Mouse (Mus musculus) lung, postnatal 14 days (tissue): ENCODE results near the gene Topors.

ENCODE experiments used
- DNase-seq: peaks from one replicate; pipeline ENCODE4 v3.0.0; 2021

The Topors gene

GRCm38 (mm10) chr4:40244035-40244434 is 25.6 kb downstream of the Topors start:
- DNase-seq, result no peak

GRCm38 (mm10) chr4:40243006-40243405 is 26.6 kb downstream of the Topors start:
- no peak for DNase-seq

- no peak for DNase-seq
Measured at GRCm38 (mm10) chr4:40241928-40242327, 27.7 kb downstream of the Topors start.

GRCm38 (mm10) chr4:40240272-40240744 is 29.3 kb downstream of the Topors start:
- DNase-seq, result no peak

- DNase-seq, result peak; percentile 42
Measured at GRCm38 (mm10) chr4:40239409-40240271, 30.0 kb downstream of the Topors start, which contains the start of gene Ddx58. TSS of gene Ddx58 (minus strand) at chr4:40239828.

- DNase-seq, result peak; percentile 76
Measured at GRCm38 (mm10) chr4:40238483-40239408, 30.9 kb downstream of the Topors start.

GRCm38 (mm10) chr4:40236829-40237228 is 32.8 kb downstream of the Topors start:
- DNase-seq, result no peak

- no peak for DNase-seq
Measured at GRCm38 (mm10) chr4:40234256-40234655, 35.4 kb downstream of the Topors start.

GRCm38 (mm10) chr4:40233062-40233664 is 36.5 kb downstream of the Topors start:
- DNase-seq, result no peak

GRCm38 (mm10) chr4:40229723-40230122 is 39.9 kb downstream of the Topors start:
- DNase-seq, result no peak

GRCm38 (mm10) chr4:40227886-40228285 is 41.8 kb downstream of the Topors start:
- no peak for DNase-seq

GRCm38 (mm10) chr4:40227131-40227530 is 42.5 kb downstream of the Topors start:
- DNase-seq, result no peak

- DNase-seq, result no peak
Measured at GRCm38 (mm10) chr4:40226095-40226494, 43.6 kb downstream of the Topors start.

- DNase-seq, result no peak
Measured at GRCm38 (mm10) chr4:40221876-40222585, 47.6 kb downstream of the Topors start.

GRCm38 (mm10) chr4:40221004-40221760 is 48.5 kb downstream of the Topors start:
- no peak for DNase-seq

GRCm38 (mm10) chr4:40220437-40220836 is 49.2 kb downstream of the Topors start:
- no peak for DNase-seq

GRCm38 (mm10) chr4:40218382-40218781 is 51.3 kb downstream of the Topors start:
- DNase-seq, result peak; percentile 35

GRCm38 (mm10) chr4:40217910-40218309 is 51.7 kb downstream of the Topors start:
- no peak for DNase-seq

GRCm38 (mm10) chr4:40212177-40212576 is 57.5 kb downstream of the Topors start:
- no peak for DNase-seq
